Mouse (Mus musculus): Measurements from ENCODE around the gene Alpk3. TPM values are rescaled to one million over a fixed set of nuclear protein-coding genes. Genes with fewer than 3 reads are reported as not detected.

Gene Alpk3
- polyA plus RNA-seq (2014; fragmentation: Nextera tagmentation; extraction: Ambion mirVana), result 1.2 and 1.4 TPM in 2 replicates

DNA sequence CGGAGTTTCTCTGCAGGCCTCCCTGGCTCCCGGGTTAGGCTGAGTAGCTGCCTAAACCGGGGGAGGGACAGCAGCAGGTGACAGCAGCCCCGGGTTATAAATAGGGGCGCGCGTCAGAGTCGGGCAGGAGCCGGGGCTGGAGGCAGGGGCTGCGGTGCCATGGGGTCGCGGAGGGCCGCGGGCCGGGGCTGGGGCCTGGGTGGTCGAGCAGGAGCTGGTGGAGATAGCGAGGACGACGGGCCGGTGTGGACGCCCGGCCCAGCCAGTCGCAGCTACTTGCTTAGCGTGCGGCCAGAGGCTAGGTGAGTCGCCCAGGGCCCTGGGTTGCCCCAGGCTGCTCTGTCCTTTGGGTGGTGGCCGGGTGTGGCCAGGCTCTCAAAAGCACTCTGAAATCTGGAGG is at the start of gene Alpk3:
Gene Alpk3, plus strand, starts transcription at position 130 of the 400 bp plus-strand sequence.
- WGBS, result 19% methylated on average over 27 of the region's 27 CpGs
- peak; percentile 62 for ATAC-seq (replicated peaks; ENCODE audit: low FRiP score, low TSS enrichment, low read depth)
- H3K4me2 ChIP-seq (ENCODE audit: low read length), result peak within 1 kb of the TSS; percentile 20
- no peaks in the 10 kb centered on the region for H3K9me3 ChIP-seq (ENCODE audit: control insufficient read depth, low read length)
- peak; percentile 67 for DNase-seq (ENCODE audit: low spot score)
- peak within 1 kb of the TSS; percentile 73 for H3K27ac ChIP-seq (ENCODE audit: low read depth)
- no peaks in the 10 kb centered on the region for H3K27me3 ChIP-seq (replicated peaks; ENCODE audit: control insufficient read depth, insufficient read depth, low read length)
- 0 out of 2 replicates have a peak within 1 kb of the TSS, but pooled peaks have one; percentile 8 for H3K9ac ChIP-seq (ENCODE audit: low read length)
- H3K4me1 ChIP-seq (replicated peaks; ENCODE audit: control insufficient read depth, insufficient read depth, low read length), result peaks cover 26% of the 10 kb centered on the region
- no peaks in the 10 kb centered on the region for H3K36me3 ChIP-seq (ENCODE audit: control insufficient read depth, insufficient read depth, low read length)
- no peak within 1 kb of the TSS for H3K4me3 ChIP-seq (ENCODE audit: low read depth, low read length)

DNA sequence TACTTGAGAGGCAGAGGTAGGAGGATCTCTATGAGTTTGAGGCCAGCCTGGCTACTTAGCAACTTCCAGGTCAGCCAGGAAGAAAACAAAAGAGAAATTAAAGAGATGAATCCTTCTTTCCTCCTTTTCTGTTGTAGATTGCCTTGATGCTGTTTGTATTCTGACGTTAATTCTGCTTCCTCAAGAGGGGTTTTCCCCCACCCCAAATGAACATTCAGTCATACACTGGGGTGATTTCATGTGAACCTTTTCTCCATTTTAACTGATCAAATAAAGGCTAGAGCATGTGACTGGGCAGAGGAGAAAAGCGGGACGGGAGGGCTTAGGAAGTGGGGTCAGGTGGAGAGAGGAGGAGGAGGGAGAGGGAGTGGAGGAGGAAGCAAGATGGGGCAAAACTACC is 49.1 kb upstream of the Alpk3 start:
- Histone ChIP-seq H3K4me2 (ENCODE audit: low read length) (no peak overlapping the region), H3K4me1 (replicated peaks; ENCODE audit: control insufficient read depth, insufficient read depth, low read length) (no peaks in the 10 kb centered on the region), H3K36me3 (ENCODE audit: control insufficient read depth, insufficient read depth, low read length) (peaks cover 28% of the 10 kb centered on the region), H3K4me3 (ENCODE audit: low read depth, low read length) (no peak overlapping the region), H3K9ac (ENCODE audit: low read length) (no peak overlapping the region), H3K9me3 (ENCODE audit: control insufficient read depth, low read length) (no peaks in the 10 kb centered on the region), H3K27ac (ENCODE audit: low read depth) (no peak overlapping the region), H3K27me3 (replicated peaks; ENCODE audit: control insufficient read depth, insufficient read depth, low read length) (no peaks in the 10 kb centered on the region)
- no peak for DNase-seq (ENCODE audit: low spot score)
- ATAC-seq (replicated peaks; ENCODE audit: low FRiP score, low TSS enrichment, low read depth), result no peak
- WGBS, result 76% methylated on average over 3 of the region's 3 CpGs

DNA sequence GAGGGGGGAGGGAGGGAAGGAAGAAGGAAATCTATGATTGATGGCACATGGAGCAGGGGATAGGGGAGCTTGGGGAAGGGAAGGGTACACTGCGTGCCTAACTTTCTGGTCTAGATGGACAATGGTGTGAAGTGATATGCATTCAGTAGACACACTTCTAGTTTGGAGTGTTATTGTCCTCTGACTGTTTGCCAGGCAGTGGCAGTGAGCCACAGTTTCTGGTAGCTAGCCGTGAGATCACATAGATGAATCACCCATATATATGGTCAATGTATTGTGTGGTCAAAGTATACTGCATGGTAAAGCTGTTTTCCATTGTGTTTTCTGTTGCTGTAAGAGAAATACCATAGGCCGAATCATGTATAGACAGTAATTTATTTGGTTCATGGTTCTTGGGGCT is 45.8 kb upstream of the Alpk3 start:
- no peak overlapping the region for H3K4me3 ChIP-seq (ENCODE audit: low read depth, low read length)
- peaks cover 28% of the 10 kb centered on the region for H3K36me3 ChIP-seq (ENCODE audit: control insufficient read depth, insufficient read depth, low read length)
- ATAC-seq (replicated peaks; ENCODE audit: low FRiP score, low TSS enrichment, low read depth), result no peak
- no peak overlapping the region for H3K9ac ChIP-seq (ENCODE audit: low read length)
- 89% methylated on average over 3 of the region's 3 CpGs for WGBS
- no peak overlapping the region for H3K27ac ChIP-seq (ENCODE audit: low read depth)
- DNase-seq (ENCODE audit: low spot score), result no peak
- no peaks in the 10 kb centered on the region for H3K27me3 ChIP-seq (replicated peaks; ENCODE audit: control insufficient read depth, insufficient read depth, low read length)
- H3K4me1 ChIP-seq (replicated peaks; ENCODE audit: control insufficient read depth, insufficient read depth, low read length), result no peaks in the 10 kb centered on the region
- no peaks in the 10 kb centered on the region for H3K9me3 ChIP-seq (ENCODE audit: control insufficient read depth, low read length)
- no peak overlapping the region for H3K4me2 ChIP-seq (ENCODE audit: low read length)

DNA sequence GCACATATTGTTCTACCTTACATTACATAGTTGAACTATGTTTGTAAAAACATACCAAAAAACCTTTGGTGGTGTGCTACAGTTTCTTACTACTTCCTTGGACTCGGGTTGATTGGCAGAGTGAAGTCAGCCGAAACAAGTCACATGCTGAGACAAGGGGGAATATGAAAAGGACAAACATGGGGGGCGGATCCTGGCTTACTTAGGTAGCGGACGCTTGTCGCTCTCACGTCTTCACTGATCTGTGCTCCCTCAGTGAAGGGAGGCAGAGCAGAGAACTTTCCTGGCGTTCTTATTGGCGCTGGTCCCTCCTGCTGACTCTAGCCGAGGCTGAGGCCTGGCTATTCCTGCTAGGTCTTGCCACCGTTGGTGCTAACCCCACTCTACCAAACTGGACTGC is 37.1 kb upstream of the Alpk3 start:
- 86% methylated on average over 11 of the region's 11 CpGs for WGBS
- no peaks in the 10 kb centered on the region for H3K9me3 ChIP-seq (ENCODE audit: control insufficient read depth, low read length)
- DNase-seq (ENCODE audit: low spot score) (no peak), ATAC-seq (replicated peaks; ENCODE audit: low FRiP score, low TSS enrichment, low read depth) (no peak)
- H3K4me2 ChIP-seq (ENCODE audit: low read length), result no peak overlapping the region
- H3K4me1 ChIP-seq (replicated peaks; ENCODE audit: control insufficient read depth, insufficient read depth, low read length), result no peaks in the 10 kb centered on the region
- H3K27ac ChIP-seq (ENCODE audit: low read depth), result no peak overlapping the region
- no peak overlapping the region for H3K9ac ChIP-seq (ENCODE audit: low read length)
- no peak overlapping the region for H3K4me3 ChIP-seq (ENCODE audit: low read depth, low read length)
- no peaks in the 10 kb centered on the region for H3K27me3 ChIP-seq (replicated peaks; ENCODE audit: control insufficient read depth, insufficient read depth, low read length)
- peaks cover 41% of the 10 kb centered on the region for H3K36me3 ChIP-seq (ENCODE audit: control insufficient read depth, insufficient read depth, low read length)

DNA sequence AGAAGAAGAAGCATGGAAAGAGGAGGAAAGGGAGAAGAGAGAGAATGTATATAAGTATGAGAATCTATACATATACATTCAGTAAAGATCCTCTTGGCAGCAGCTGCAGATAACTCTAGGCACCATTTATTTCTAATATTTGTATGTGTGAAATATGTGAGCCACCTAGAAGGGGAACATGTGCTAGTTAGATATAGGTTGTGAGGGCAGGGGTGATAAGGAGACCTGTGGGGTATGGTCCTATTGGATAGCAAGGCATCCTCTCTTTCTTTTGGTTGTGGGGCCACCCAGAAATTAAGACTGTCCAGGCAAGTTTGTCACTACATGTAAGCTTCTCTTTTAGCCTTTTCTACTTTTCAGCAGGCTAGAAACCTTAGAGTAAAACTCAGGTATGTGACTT is 34.7 kb upstream of the Alpk3 start:
- DNase-seq (ENCODE audit: low spot score) (no peak), ATAC-seq (replicated peaks; ENCODE audit: low FRiP score, low TSS enrichment, low read depth) (no peak)
- Histone ChIP-seq H3K4me3 (ENCODE audit: low read depth, low read length) (no peak overlapping the region), H3K27me3 (replicated peaks; ENCODE audit: control insufficient read depth, insufficient read depth, low read length) (no peaks in the 10 kb centered on the region), H3K4me2 (ENCODE audit: low read length) (no peak overlapping the region), H3K4me1 (replicated peaks; ENCODE audit: control insufficient read depth, insufficient read depth, low read length) (no peaks in the 10 kb centered on the region), H3K9ac (ENCODE audit: low read length) (no peak overlapping the region), H3K36me3 (ENCODE audit: control insufficient read depth, insufficient read depth, low read length) (peaks cover 61% of the 10 kb centered on the region), H3K9me3 (ENCODE audit: control insufficient read depth, low read length) (no peaks in the 10 kb centered on the region), H3K27ac (ENCODE audit: low read depth) (no peak overlapping the region)

DNA sequence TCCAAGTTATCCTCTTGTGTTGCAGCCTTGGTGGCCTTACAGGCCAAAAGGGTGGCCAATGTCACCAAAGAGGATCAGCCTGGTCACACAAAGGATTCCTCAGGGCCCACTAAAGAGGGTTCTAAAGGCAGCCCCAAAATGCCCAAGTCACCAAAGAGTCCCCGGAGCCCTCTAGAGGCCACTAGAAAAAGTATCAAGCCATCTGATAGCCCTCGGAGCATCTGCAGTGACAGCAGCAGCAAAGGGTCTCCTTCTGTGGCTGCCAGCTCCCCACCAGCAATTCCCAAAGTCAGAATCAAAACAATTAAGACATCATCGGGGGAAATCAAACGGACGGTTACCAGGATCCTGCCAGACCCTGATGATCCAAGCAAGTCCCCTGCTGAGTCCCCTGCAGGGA is 33.3 kb upstream of the Alpk3 start:
- 69% methylated on average over 5 of the region's 5 CpGs for WGBS
- H3K27me3 ChIP-seq (replicated peaks; ENCODE audit: control insufficient read depth, insufficient read depth, low read length), result no peaks in the 10 kb centered on the region
- peaks cover 69% of the 10 kb centered on the region for H3K36me3 ChIP-seq (ENCODE audit: control insufficient read depth, insufficient read depth, low read length)
- no peak overlapping the region for H3K9ac ChIP-seq (ENCODE audit: low read length)
- H3K27ac ChIP-seq (ENCODE audit: low read depth), result no peak overlapping the region
- ATAC-seq (replicated peaks; ENCODE audit: low FRiP score, low TSS enrichment, low read depth) (no peak), DNase-seq (ENCODE audit: low spot score) (no peak)
- no peaks in the 10 kb centered on the region for H3K9me3 ChIP-seq (ENCODE audit: control insufficient read depth, low read length)
- H3K4me3 ChIP-seq (ENCODE audit: low read depth, low read length), result no peak overlapping the region
- no peak overlapping the region for H3K4me2 ChIP-seq (ENCODE audit: low read length)
- no peaks in the 10 kb centered on the region for H3K4me1 ChIP-seq (replicated peaks; ENCODE audit: control insufficient read depth, insufficient read depth, low read length)

DNA sequence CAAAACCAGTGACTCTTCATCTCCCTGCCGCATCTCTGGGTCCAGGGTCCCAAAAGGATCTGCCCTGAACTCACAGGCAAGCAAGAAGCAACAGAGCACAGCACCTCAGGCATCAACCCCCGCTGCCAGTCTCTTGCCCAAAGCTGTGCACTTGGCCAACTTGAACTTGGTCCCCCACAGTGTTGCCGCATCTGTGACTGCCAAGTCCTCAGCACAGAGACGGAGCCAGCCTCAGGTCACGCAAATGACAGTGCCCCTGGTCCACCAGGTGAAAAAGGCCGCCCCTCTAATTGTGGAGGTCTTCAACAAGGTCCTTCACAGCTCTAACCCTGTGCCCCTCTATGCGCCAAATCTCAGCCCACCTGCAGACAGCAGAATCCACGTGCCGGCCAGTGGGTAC is 32.7 kb upstream of the Alpk3 start:
- Histone ChIP-seq H3K9ac (ENCODE audit: low read length) (no peak overlapping the region), H3K27me3 (replicated peaks; ENCODE audit: control insufficient read depth, insufficient read depth, low read length) (no peaks in the 10 kb centered on the region), H3K27ac (ENCODE audit: low read depth) (no peak overlapping the region), H3K4me2 (ENCODE audit: low read length) (no peak overlapping the region), H3K4me3 (ENCODE audit: low read depth, low read length) (no peak overlapping the region), H3K4me1 (replicated peaks; ENCODE audit: control insufficient read depth, insufficient read depth, low read length) (no peaks in the 10 kb centered on the region), H3K36me3 (ENCODE audit: control insufficient read depth, insufficient read depth, low read length) (peaks cover 74% of the 10 kb centered on the region), H3K9me3 (ENCODE audit: control insufficient read depth, low read length) (no peaks in the 10 kb centered on the region)
- WGBS, result 96% methylated on average over 9 of the region's 9 CpGs
- no peak for DNase-seq (ENCODE audit: low spot score)
- ATAC-seq (replicated peaks; ENCODE audit: low FRiP score, low TSS enrichment, low read depth), result no peak

DNA sequence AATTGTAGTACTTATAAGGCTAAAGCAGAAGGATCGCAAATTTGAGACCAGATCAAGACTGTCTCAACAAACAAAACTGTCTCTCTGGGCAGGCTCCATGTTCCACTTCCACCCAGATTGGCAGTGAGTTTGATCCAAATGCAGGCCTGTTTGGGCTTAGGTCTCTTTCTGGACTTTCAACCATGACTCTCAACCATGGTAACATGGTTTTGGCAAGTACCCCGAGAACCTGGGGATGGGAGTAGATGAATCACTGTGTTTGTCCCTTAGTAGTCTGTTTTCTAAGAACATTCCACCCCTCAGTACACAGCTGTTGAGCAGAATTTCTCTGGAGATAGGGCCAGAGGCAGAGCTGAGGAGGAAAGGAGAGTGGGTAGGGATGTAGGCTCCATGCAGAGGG is 31.6 kb upstream of the Alpk3 start:
- H3K4me1 ChIP-seq (replicated peaks; ENCODE audit: control insufficient read depth, insufficient read depth, low read length), result no peaks in the 10 kb centered on the region
- H3K4me3 ChIP-seq (ENCODE audit: low read depth, low read length), result no peak overlapping the region
- H3K4me2 ChIP-seq (ENCODE audit: low read length), result no peak overlapping the region
- H3K9me3 ChIP-seq (ENCODE audit: control insufficient read depth, low read length), result no peaks in the 10 kb centered on the region
- DNase-seq (ENCODE audit: low spot score) (no peak), ATAC-seq (replicated peaks; ENCODE audit: low FRiP score, low TSS enrichment, low read depth) (no peak)
- H3K36me3 ChIP-seq (ENCODE audit: control insufficient read depth, insufficient read depth, low read length), result peaks cover 80% of the 10 kb centered on the region
- H3K9ac ChIP-seq (ENCODE audit: low read length), result no peak overlapping the region
- 86% methylated on average over 2 of the region's 2 CpGs for WGBS
- H3K27me3 ChIP-seq (replicated peaks; ENCODE audit: control insufficient read depth, insufficient read depth, low read length), result no peaks in the 10 kb centered on the region
- H3K27ac ChIP-seq (ENCODE audit: low read depth), result no peak overlapping the region

DNA sequence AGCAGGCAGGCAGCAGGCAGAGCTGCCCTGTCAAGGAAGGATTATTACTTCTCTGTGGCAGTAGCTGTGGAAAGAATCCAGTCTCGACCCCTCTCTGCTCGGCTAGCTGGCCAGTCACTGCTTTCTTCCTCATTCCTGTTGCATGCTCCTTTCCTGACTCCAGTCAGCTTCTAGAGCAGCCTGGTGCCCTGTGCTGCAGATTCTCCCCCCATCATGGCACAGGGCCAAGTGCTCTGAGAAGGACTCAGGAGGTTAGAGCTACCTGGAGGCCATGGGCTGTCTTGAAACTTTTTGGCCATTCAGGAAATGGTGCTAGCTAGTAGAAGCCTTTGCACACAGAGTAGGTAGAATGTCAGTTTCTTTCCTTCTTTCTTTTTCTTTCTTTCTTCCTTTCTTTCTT is 17.7 kb upstream of the Alpk3 start:
- no peak overlapping the region for H3K9ac ChIP-seq (ENCODE audit: low read length)
- WGBS, result 54% methylated on average over 2 of the region's 2 CpGs
- ATAC-seq (replicated peaks; ENCODE audit: low FRiP score, low TSS enrichment, low read depth) (no peak), DNase-seq (ENCODE audit: low spot score) (no peak)
- H3K4me2 ChIP-seq (ENCODE audit: low read length), result no peak overlapping the region
- H3K36me3 ChIP-seq (ENCODE audit: control insufficient read depth, insufficient read depth, low read length), result peaks cover 79% of the 10 kb centered on the region
- no peaks in the 10 kb centered on the region for H3K9me3 ChIP-seq (ENCODE audit: control insufficient read depth, low read length)
- no peaks in the 10 kb centered on the region for H3K4me1 ChIP-seq (replicated peaks; ENCODE audit: control insufficient read depth, insufficient read depth, low read length)
- H3K27ac ChIP-seq (ENCODE audit: low read depth), result no peak overlapping the region
- H3K27me3 ChIP-seq (replicated peaks; ENCODE audit: control insufficient read depth, insufficient read depth, low read length), result no peaks in the 10 kb centered on the region
- no peak overlapping the region for H3K4me3 ChIP-seq (ENCODE audit: low read depth, low read length)

All from intestine, embryonic 14.5 days (tissue).